ENCODE assay signal across 22 mouse cellular contexts in genomic region chr3:131247851-131248250, GRCm38 (mm10). TPM values are rescaled to one million over a fixed set of nuclear protein-coding genes. Genes with fewer than 3 reads are reported as not detected.
DNase-seq lines count a peak whose midpoint lies in the region.
"Had no signal": no experiment of that assay in that cellular context is flagged by ENCODE, and none has a peak within 500 bp of the region (broad histone marks: within the 10 kb centered on the region; RNA-seq: fewer than 3 reads in every experiment).

No protein-coding gene starts in this region.

- peaks cover 46% of the 10 kb centered on the region for H3K36me3 ChIP-seq in heart, embryonic 10.5 days

- peak overlapping the region; percentile 53; the same call in 1 of the 2 replicates for H3K27ac ChIP-seq in heart, embryonic 10.5 days
- H3K27ac ChIP-seq: embryonic facial prominence, embryonic 13.5 days; embryonic facial prominence, embryonic 15.5 days; forebrain, embryonic 10.5 days; forebrain, embryonic 12.5 days had no signal

- no peak overlapping the region for H3K4me3 ChIP-seq in heart, embryonic 10.5 days
- H3K4me3 ChIP-seq: embryonic facial prominence, embryonic 13.5 days; embryonic facial prominence, embryonic 15.5 days; erythroblast, embryonic 14.5 days; forebrain, embryonic 10.5 days; forebrain, embryonic 12.5 days had no signal

- intact Hi-C loops in left cerebral cortex, postnatal 25 days (cut with DNase I): no loop called here

- H3K27me3 ChIP-seq in heart, embryonic 10.5 days (ENCODE audit: insufficient read depth, poor library complexity, severe bottlenecking): no peaks in the 10 kb centered on the region
- H3K27me3 ChIP-seq: embryonic facial prominence, embryonic 13.5 days; embryonic facial prominence, embryonic 15.5 days; forebrain, embryonic 12.5 days; Patski had no signal

- H3K4me1 ChIP-seq in heart, embryonic 10.5 days: peaks cover 43% of the 10 kb centered on the region
- H3K4me1 ChIP-seq: forebrain, embryonic 12.5 days had no signal

- 88% methylated on average over 5 of the region's 5 CpGs for WGBS in heart, embryonic 10.5 days

- DNase-seq in heart, embryonic 10.5 days (ENCODE audit: low spot score): no peak
- DNase-seq in heart, adult 9 months (ENCODE audit: low spot score in 2 of 2): no peak
- DNase-seq in ES-CJ7 (ENCODE audit: low read depth, low spot score) (peak; percentile 32), ZHBTc4 (ENCODE audit: low read depth, low spot score) (peak; percentile 54), MN1 (ENCODE audit: low spot score) (no peak)
- no peak for DNase-seq in left cerebral cortex, postnatal 25 days (ENCODE audit: low spot score in 2 of 2)
- no peak for DNase-seq in urinary bladder, adult 2 months (ENCODE audit: low spot score)
- DNase-seq: adrenal gland, adult 8-10 months; adrenal gland, postnatal 14 days; cerebellum, adult 11 months; cerebellum, adult 18-20 months; cerebellum, adult 8-10 months; cerebellum, adult 9-11 months; cerebellum, postnatal 14 days; cerebellum, postnatal 36 days; embryo, embryonic 11 days had no signal

- no peaks in the 10 kb centered on the region for H3K9me3 ChIP-seq in heart, embryonic 10.5 days
- H3K9me3 ChIP-seq: embryonic facial prominence, embryonic 13.5 days; embryonic facial prominence, embryonic 15.5 days; forebrain, embryonic 10.5 days; forebrain, embryonic 12.5 days had no signal

RNA-seq across cellular contexts. Expression of gene Hadh, which starts 24.1 kb away (rescaled TPM):
- 113 and 129 TPM in 2 replicates for polyA plus RNA-seq in heart, embryonic 10.5 days (2016; fragmentation: Nextera tagmentation; extraction: Ambion mirVana)
- 10 to 100 TPM; 19.2 to 21.0 TPM for total RNA-seq in left cerebral cortex, postnatal 25 days (2021)
- 109 TPM in 2 replicates for polyA plus RNA-seq in urinary bladder, adult 2 months (2012; rRNA removed)

RNA-seq across cellular contexts. Expression of gene Cyp2u1, which starts 55.2 kb away (rescaled TPM):
- polyA plus RNA-seq in heart, embryonic 10.5 days (2016; fragmentation: Nextera tagmentation; extraction: Ambion mirVana): 3.7 and 7.0 TPM in 2 replicates
- total RNA-seq in left cerebral cortex, postnatal 25 days (2021): 10 to 100 TPM; 14.8 to 18.5 TPM
- 2.5 and 2.8 TPM in 2 replicates for polyA plus RNA-seq in urinary bladder, adult 2 months (2012; rRNA removed)
- polyA plus RNA-seq: erythroblast, embryonic 14.5 days had no signal

Comparison
In these comparisons a context has a peak if more than half of its experiments do, and no peak if none do; other contexts are left out.
1. DNase-seq: peak in ES-CJ7 (single experiment) and ZHBTc4 (single experiment); none in heart, embryonic 10.5 days (single experiment), heart, adult 9 months (0 of 2), MN1 (single experiment), left cerebral cortex, postnatal 25 days (0 of 2) and urinary bladder, adult 2 months (single experiment).